Mouse (Mus musculus) MEL (cell line): Measurements from ENCODE around the gene Alpk1. TPM values are rescaled to one million over a fixed set of nuclear protein-coding genes. Genes with fewer than 3 reads are reported as not detected.
A peak's percentile ranks its signal among the peaks of the same experiment; 100 is the strongest.

Experiments
- DNase-seq: peaks from one replicate; pipeline ENCODE4 v3.0.0; 2011; ENCODE audit warnings: low read depth, low spot score
- H3K27ac ChIP-seq: 2 replicates; pipeline ENCODE4 v1.5.1; 2012; ENCODE audit warnings: low read depth, mild to moderate bottlenecking, control low read depth, low read length, moderate library complexity; ENCODE audit not compliant: control insufficient read depth
- H3K27me3 ChIP-seq, 2 experiments: fragments of 150-350 bp in 1 of 2; sonication (generic) in 1 of 2; 2 replicates each; pipeline ENCODE4 v1.6.1; 2012; ENCODE audit warnings: low read length in 2 of 2, mild to moderate bottlenecking in 2 of 2, improper control_type of control experiment in 1 of 2, moderate library complexity in 1 of 2; ENCODE audit not compliant: insufficient read depth in 2 of 2, control insufficient read depth in 1 of 2
- H3K36me3 ChIP-seq, 2 experiments: 2 replicates each; pipeline ENCODE4 v1.6.1; 2012 to 2014; ENCODE audit warnings: low read length in 2 of 2, improper control_type of control experiment in 1 of 2, inconsistent platforms in 1 of 2, mild to moderate bottlenecking in 1 of 2; ENCODE audit not compliant: insufficient read depth in 2 of 2, control insufficient read depth in 1 of 2
- H3K4me1 ChIP-seq, 2 experiments: fragments of 150-350 bp in 1 of 2; sonication (generic) in 1 of 2; 2 replicates each; pipeline ENCODE4 v1.6.1; 2012; ENCODE audit warnings: low read length in 2 of 2, improper control_type of control experiment in 1 of 2, mild to moderate bottlenecking in 1 of 2; ENCODE audit not compliant: insufficient read depth in 2 of 2, control insufficient read depth in 1 of 2
- H3K4me3 ChIP-seq, 2 experiments: fragments of 150-350 bp in 1 of 2; sonication (generic) in 1 of 2; 2 replicates each; pipeline ENCODE4 v1.5.1; 2012; ENCODE audit warnings: low read depth in 2 of 2, low read length in 2 of 2, mild to moderate bottlenecking in 2 of 2, moderate library complexity in 2 of 2, control low read depth in 1 of 2, improper control_type of control experiment in 1 of 2; ENCODE audit not compliant: control insufficient read depth in 1 of 2, insufficient read depth in 1 of 2
- H3K79me2 ChIP-seq: 2 replicates; pipeline ENCODE4 v1.6.1; 2012; ENCODE audit warnings: mild to moderate bottlenecking, low read length, moderate library complexity; ENCODE audit not compliant: control insufficient read depth, poor library complexity, insufficient read depth
- H3K9ac ChIP-seq: 2 replicates; pipeline ENCODE4 v1.6.1; 2012; ENCODE audit warnings: low read depth, mild to moderate bottlenecking, control low read depth, low read length, moderate library complexity; ENCODE audit not compliant: control insufficient read depth, poor library complexity, severe bottlenecking
- H3K9me3 ChIP-seq: fragments of 150-350 bp; sonication (generic); replicated peaks from 2 replicates; pipeline ENCODE4 v1.6.1; 2012; ENCODE audit warnings: mild to moderate bottlenecking, low read length, improper control_type of control experiment, moderate library complexity; ENCODE audit not compliant: insufficient read depth
- BHLHE40 ChIP-seq: IDR thresholded peaks from 2 replicates; pipeline ENCODE4 v1.6.1; 2012; ENCODE audit warnings: low read depth, mild to moderate bottlenecking, inconsistent platforms, low read length, improper control_type of control experiment, borderline replicate concordance
- CHD1 ChIP-seq: IDR thresholded peaks from 2 replicates; pipeline ENCODE4 v1.6.1; 2012; ENCODE audit warnings: low read depth, mild to moderate bottlenecking, inconsistent platforms, low read length, improper control_type of control experiment
- CHD2 ChIP-seq: IDR thresholded peaks from 2 replicates; pipeline ENCODE4 v1.6.1; 2011; ENCODE audit warnings: low read length, improper control_type of control experiment
- CTCF ChIP-seq, 3 experiments: IDR thresholded peaks in 2 of 3; conservative IDR thresholded peaks in 1 of 3; 2 replicates each; pipeline ENCODE4 v1.5.1; 2011 to 2012; ENCODE audit warnings: low read length in 3 of 3, low read depth in 2 of 3, mild to moderate bottlenecking in 2 of 3, improper control_type of control experiment in 1 of 3, inconsistent platforms in 1 of 3, mixed read lengths in 1 of 3, moderate library complexity in 1 of 3; ENCODE audit not compliant: control insufficient read depth in 1 of 3, insufficient read depth in 1 of 3, poor library complexity in 1 of 3, severe bottlenecking in 1 of 3
- E2F4 ChIP-seq: IDR thresholded peaks from 2 replicates; pipeline ENCODE4 v1.6.1; 2011; ENCODE audit warnings: low read depth, low read length, improper control_type of control experiment, borderline replicate concordance
- ELF1 ChIP-seq: IDR thresholded peaks from 2 replicates; pipeline ENCODE4 v1.6.1; 2014; ENCODE audit warnings: low read depth, mild to moderate bottlenecking, inconsistent platforms, low read length, improper control_type of control experiment, moderate library complexity
- EP300 ChIP-seq, 2 experiments: IDR thresholded peaks; 2 replicates each; pipeline ENCODE4 v1.6.1; 2011; ENCODE audit warnings: improper control_type of control experiment in 2 of 2, low read length in 2 of 2, low read depth in 1 of 2, mild to moderate bottlenecking in 1 of 2
- GATA1 ChIP-seq: IDR thresholded peaks from 2 replicates; pipeline ENCODE4 v1.6.1; 2011; ENCODE audit warnings: low read depth, low read length, improper control_type of control experiment
- HCFC1 ChIP-seq: IDR thresholded peaks from 2 replicates; pipeline ENCODE4 v1.6.1; 2012; ENCODE audit warnings: low read depth, mild to moderate bottlenecking, inconsistent platforms, low read length, improper control_type of control experiment, moderate library complexity
- JUND ChIP-seq: IDR thresholded peaks from 2 replicates; pipeline ENCODE4 v1.6.1; 2011; ENCODE audit warnings: low read depth, mild to moderate bottlenecking, improper control_type of control experiment, low read length
- MAX ChIP-seq: IDR thresholded peaks from 2 replicates; pipeline ENCODE4 v1.6.1; 2011; ENCODE audit warnings: low read length, improper control_type of control experiment
- MAZ ChIP-seq: IDR thresholded peaks from 2 replicates; pipeline ENCODE4 v1.6.1; 2012; ENCODE audit warnings: low read depth, mild to moderate bottlenecking, inconsistent platforms, low read length, improper control_type of control experiment
- MEF2A ChIP-seq: IDR thresholded peaks from 2 replicates; pipeline ENCODE4 v1.6.1; 2014; ENCODE audit warnings: low read depth, mild to moderate bottlenecking, inconsistent platforms, low read length, improper control_type of control experiment; ENCODE audit not compliant: poor library complexity, insufficient replicate concordance, severe bottlenecking; ENCODE audit errors: extremely low read depth
- MXI1 ChIP-seq: IDR thresholded peaks from 2 replicates; pipeline ENCODE4 v1.6.1; 2011; ENCODE audit warnings: mild to moderate bottlenecking, low read depth, low read length, improper control_type of control experiment
- MYC ChIP-seq: IDR thresholded peaks from 2 replicates; pipeline ENCODE4 v1.6.1; 2011; ENCODE audit warnings: low read depth, mild to moderate bottlenecking, low read length, improper control_type of control experiment, moderate library complexity
- NELFE ChIP-seq: IDR thresholded peaks from 2 replicates; pipeline ENCODE4 v1.6.1; 2011; ENCODE audit warnings: low read depth, low read length, improper control_type of control experiment
- NRF1 ChIP-seq: IDR thresholded peaks from 2 replicates; pipeline ENCODE4 v1.6.1; 2014; ENCODE audit warnings: low read depth, mild to moderate bottlenecking, inconsistent platforms, low read length, improper control_type of control experiment, moderate library complexity; ENCODE audit not compliant: poor library complexity, insufficient read depth, severe bottlenecking
- POLR2A ChIP-seq, 2 experiments: IDR thresholded peaks; 2 replicates each; pipeline ENCODE4 v1.6.1; 2011 to 2012; ENCODE audit warnings: low read length in 2 of 2, mild to moderate bottlenecking in 2 of 2, control low read depth in 1 of 2, improper control_type of control experiment in 1 of 2, low read depth in 1 of 2, moderate library complexity in 1 of 2; ENCODE audit not compliant: control insufficient read depth in 1 of 2, insufficient read depth in 1 of 2, poor library complexity in 1 of 2
- POLR2AphosphoS2 ChIP-seq: IDR thresholded peaks from 2 replicates; pipeline ENCODE4 v1.6.1; 2011; ENCODE audit warnings: low read length, improper control_type of control experiment
- POLR2AphosphoS5 ChIP-seq: IDR thresholded peaks from 2 replicates; pipeline ENCODE4 v1.6.1; 2012; ENCODE audit warnings: low read depth, borderline replicate concordance, mild to moderate bottlenecking, inconsistent platforms, low read length, moderate library complexity, mixed read lengths
- RCOR1 ChIP-seq: IDR thresholded peaks from 2 replicates; pipeline ENCODE4 v1.6.1; 2012; ENCODE audit warnings: low read depth, mild to moderate bottlenecking, inconsistent platforms, low read length, improper control_type of control experiment
- SIN3A ChIP-seq: IDR thresholded peaks from 2 replicates; pipeline ENCODE4 v1.6.1; 2012; ENCODE audit warnings: low read length, improper control_type of control experiment, inconsistent platforms
- SMC3 ChIP-seq: IDR thresholded peaks from 2 replicates; pipeline ENCODE4 v1.6.1; 2011; ENCODE audit warnings: low read depth, low read length, improper control_type of control experiment
- TAL1 ChIP-seq: IDR thresholded peaks from 2 replicates; pipeline ENCODE4 v1.6.1; 2012; ENCODE audit warnings: mild to moderate bottlenecking, inconsistent platforms, low read length, moderate library complexity, mixed read lengths
- TBP ChIP-seq: IDR thresholded peaks from 2 replicates; pipeline ENCODE4 v1.8.0; 2011; ENCODE audit warnings: low read depth, low read length, improper control_type of control experiment
- TCF12 ChIP-seq: IDR thresholded peaks from 2 replicates; pipeline ENCODE4 v1.6.1; 2014; ENCODE audit warnings: low read depth, mild to moderate bottlenecking, inconsistent platforms, low read length, improper control_type of control experiment, moderate library complexity
- USF1 ChIP-seq: IDR thresholded peaks from 2 replicates; pipeline ENCODE4 v1.6.1; 2014; ENCODE audit warnings: low read depth, mild to moderate bottlenecking, inconsistent platforms, low read length, improper control_type of control experiment, moderate library complexity
- USF2 ChIP-seq, 2 experiments: IDR thresholded peaks; 2 replicates each; pipeline ENCODE4 v1.6.1; 2011 to 2012; ENCODE audit warnings: improper control_type of control experiment in 2 of 2, low read length in 2 of 2, borderline replicate concordance in 1 of 2, inconsistent platforms in 1 of 2, low read depth in 1 of 2, mild to moderate bottlenecking in 1 of 2; ENCODE audit not compliant: insufficient read depth in 1 of 2
- ZC3H11A ChIP-seq: IDR thresholded peaks from 2 replicates; pipeline ENCODE4 v1.6.1; 2012; ENCODE audit warnings: low read depth, mild to moderate bottlenecking, inconsistent platforms, low read length, improper control_type of control experiment
- ZKSCAN1 ChIP-seq: IDR thresholded peaks from 2 replicates; pipeline ENCODE4 v1.6.1; 2012; ENCODE audit warnings: low read depth, mild to moderate bottlenecking, inconsistent platforms, low read length, improper control_type of control experiment, moderate library complexity
- ZNF384 ChIP-seq: IDR thresholded peaks from 2 replicates; pipeline ENCODE4 v1.6.1; 2012; ENCODE audit warnings: low read depth, mild to moderate bottlenecking, inconsistent platforms, low read length, improper control_type of control experiment
- polyA plus RNA-seq, 2 experiments: library from polyadenylated mRNA; stranded (reverse) in 1 of 2; unstranded in 1 of 2; fragments of >175 nt in 1 of 2; fragments of >200 nt in 1 of 2; gene quantifications; 2 replicates each; pipeline versions ENCODE4 v1.2.1 to v1.2.4; 2012; ENCODE audit warnings: low replicate concordance in 2 of 2, low read depth in 1 of 2; ENCODE audit not compliant: insufficient read length in 2 of 2, insufficient read depth in 1 of 2, missing spikeins in 1 of 2
- total RNA-seq: library from RNA; depleted of rRNA; stranded (reverse); fragments of 300-350 nt; gene quantifications from 2 replicates; pipeline ENCODE4 v1.2.3, GENCODE M21; 2012

Gene Alpk1
- total and polyA plus RNA-seq, 3 experiments: 1.8 to 2.4 TPM; not detected in 1

GRCm38 (mm10) chr3:127791595-127792561 lies 11.6 kb upstream of the Alpk1 start (continued):
- TF ChIP-seq EP300 (IDR thresholded peaks at IDR 0.05; ENCODE audit: low read depth in 1 of 2, low read length in 2 of 2) (peak; percentile 89 to 90), BHLHE40 (peak; percentile 51; the same call in 1 of the 2 replicates), NELFE (peak; percentile 35), TBP (peak; percentile 96), ZC3H11A (peak; percentile 19; the same call in 1 of the 2 replicates), TAL1 (peak; percentile 83), MXI1 (peak; percentile 43), POLR2AphosphoS5 (no peak), ZNF384 (peak; percentile 43; the same call in 1 of the 2 replicates), CHD2 (no peak), TCF12 (peak; percentile 95), POLR2AphosphoS2 (peak; percentile 91), MYC (no peak), GATA1 (peak; percentile 94), SMC3 (no peak), ZKSCAN1 (no peak)
- TF ChIP-seq, all 39 proteins: peak for 23

GRCm38 (mm10) chr3:127791056-127791483 lies 10.7 kb upstream of the Alpk1 start:
- peak; percentile 70 for DNase-seq
- Histone ChIP-seq H3K79me2 (no peaks in the 10 kb centered on the region; the same call in 1 of the 2 replicates), H3K4me1 (peaks cover 5 to 19% of the 10 kb centered on the region in 2 experiments; a peak in 3 of 4 replicates), H3K9ac (peak overlapping the region; percentile 72), H3K4me3 (peak overlapping the region; percentile 74 to 99), H3K36me3 (peaks cover 0 to 14% of the 10 kb centered on the region in 2 experiments; a peak in 2 of 4 replicates), H3K9me3 (no peaks in the 10 kb centered on the region), H3K27me3 (no peaks in the 10 kb centered on the region), H3K27ac (peak overlapping the region; percentile 86)
- TF ChIP-seq MEF2A (no peak), E2F4 (no peak), CHD1 (peak; percentile 32; the same call in 1 of the 2 replicates), GATA1 (no peak), POLR2AphosphoS5 (no peak), SIN3A (peak; percentile 68), RCOR1 (no peak), HCFC1 (no peak), MAX (no peak; the same call in none of the 2 replicates), ELF1 (no peak), JUND (no peak), ZC3H11A (no peak), CTCF (IDR thresholded peaks at IDR 0.05 in 2 of 3, conservative IDR thresholded peaks at IDR 0.05 in 1 of 3; ENCODE audit: control insufficient read depth in 1 of 3, insufficient read depth in 1 of 3, low read depth in 2 of 3, low read length in 3 of 3, poor library complexity in 1 of 3, severe bottlenecking in 1 of 3) (no peak), USF1 (no peak), NELFE (no peak), BHLHE40 (peak; percentile 21; the same call in 1 of the 2 replicates), TBP (no peak), MAZ (no peak; the same call in 1 of the 2 replicates), ZNF384 (no peak), TAL1 (no peak), USF2 (IDR thresholded peaks at IDR 0.05; ENCODE audit: borderline replicate concordance in 1 of 2, insufficient read depth in 1 of 2, low read depth in 1 of 2, low read length in 2 of 2) (no peak), TCF12 (no peak), POLR2A (IDR thresholded peaks at IDR 0.05; ENCODE audit: control insufficient read depth in 1 of 2, insufficient read depth in 1 of 2, low read depth in 1 of 2, low read length in 2 of 2, poor library complexity in 1 of 2) (no peak), NRF1 (0 out of 2 replicates have a peak, but pooled peaks have one; percentile 16)
